Mouse (Mus musculus): ENCODE data around the gene Spire2. TPM values are rescaled to one million over a fixed set of nuclear protein-coding genes. Genes with fewer than 3 reads are reported as not detected.

Spire2 gene
- polyA plus RNA-seq, 1 experiment from 2014 or later: 5.4 TPM

DNA sequence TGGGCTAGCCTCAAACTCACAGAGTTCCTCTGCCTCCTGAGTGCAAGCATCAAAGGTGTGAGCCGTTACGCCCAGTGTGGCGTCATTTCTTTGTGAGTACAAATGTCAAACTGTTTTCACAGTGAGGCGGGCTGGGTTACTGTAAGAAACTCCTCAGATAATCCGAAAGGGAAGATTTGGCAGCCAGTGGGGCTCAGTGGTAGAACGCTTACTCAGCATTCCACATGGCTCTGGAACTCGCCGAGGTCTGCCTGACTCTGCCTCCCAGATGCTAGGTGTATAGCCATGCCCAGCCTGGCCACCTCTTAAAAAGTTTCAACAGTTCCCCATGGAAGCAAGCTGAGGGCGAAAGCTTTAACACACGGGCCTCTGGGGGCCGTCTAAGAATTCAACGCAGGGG lies 19.6 kb downstream of the Spire2 start:
- 73% methylated on average over 12 of the region's 12 CpGs for WGBS
- ATAC-seq (ENCODE audit: insufficient read depth, low FRiP score, low read depth): no peak
- Histone ChIP-seq H3K36me3 (no peaks in the 10 kb centered on the region), H3K27me3 (replicated peaks) (0 out of 2 replicates have a peak, but pooled peaks cover 5% of the 10 kb centered on the region), H3K4me1 (peaks cover 11% of the 10 kb centered on the region; the same call in 1 of the 2 replicates), H3K4me3 (replicated peaks) (no peak overlapping the region), H3K27ac (no peak overlapping the region), H3K9ac (no peak overlapping the region), H3K4me2 (no peak overlapping the region), H3K9me3 (no peaks in the 10 kb centered on the region)

DNA sequence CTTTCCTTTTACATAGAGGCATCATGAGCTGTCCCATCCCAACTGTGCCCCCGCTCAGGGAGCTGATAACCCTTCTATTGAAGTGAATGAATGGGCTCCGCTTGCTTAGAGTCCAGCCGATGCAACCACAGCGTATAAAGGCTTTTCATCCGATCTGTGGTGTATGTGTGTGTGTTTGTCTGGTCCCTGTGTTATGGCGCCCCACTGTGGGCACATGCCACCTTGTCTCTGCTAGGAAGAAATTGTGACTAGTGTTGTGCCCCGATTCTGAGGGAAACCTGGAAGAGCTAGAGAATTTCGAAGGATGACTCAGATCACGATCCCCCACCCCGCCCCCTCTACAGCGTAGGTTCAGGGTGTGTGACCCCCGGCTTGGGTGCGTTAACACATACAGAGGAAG lies 20.3 kb downstream of the Spire2 start:
- WGBS: 40% methylated on average over 13 of the region's 13 CpGs
- no peak overlapping the region for H3K9ac ChIP-seq
- H3K9me3 ChIP-seq: no peaks in the 10 kb centered on the region
- no peak overlapping the region for H3K27ac ChIP-seq
- H3K36me3 ChIP-seq: no peaks in the 10 kb centered on the region
- no peak for ATAC-seq (ENCODE audit: insufficient read depth, low FRiP score, low read depth)
- H3K27me3 ChIP-seq (replicated peaks): 0 out of 2 replicates have a peak, but pooled peaks cover 5% of the 10 kb centered on the region
- peaks cover 8% of the 10 kb centered on the region; the same call in 1 of the 2 replicates for H3K4me1 ChIP-seq
- H3K4me3 ChIP-seq (replicated peaks): no peak overlapping the region
- H3K4me2 ChIP-seq: no peak overlapping the region

DNA sequence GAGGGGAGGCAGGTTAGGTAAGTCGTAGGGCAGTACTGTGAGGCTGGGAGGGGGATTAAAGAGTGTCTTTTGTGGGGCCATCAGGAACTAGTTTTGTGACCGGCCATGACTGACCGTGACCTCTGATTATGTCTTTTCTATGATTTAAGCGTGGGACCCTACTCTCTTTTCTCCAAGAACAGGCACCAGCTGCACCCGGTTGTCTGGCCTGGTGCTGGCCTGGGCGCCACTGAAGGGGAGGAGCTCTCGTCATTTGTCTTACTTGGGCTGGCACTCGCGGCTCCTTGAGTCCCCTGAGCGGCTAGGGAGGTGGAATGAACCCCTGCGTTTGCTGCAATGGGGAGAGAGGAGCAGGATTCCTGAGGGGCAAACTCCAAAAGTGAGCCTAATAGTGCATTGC lies 20.7 kb downstream of the Spire2 start:
- Histone ChIP-seq H3K27me3 (replicated peaks) (0 out of 2 replicates have a peak, but pooled peaks cover 5% of the 10 kb centered on the region), H3K36me3 (no peaks in the 10 kb centered on the region), H3K9ac (no peak overlapping the region), H3K4me2 (no peak overlapping the region), H3K4me3 (replicated peaks) (no peak overlapping the region), H3K4me1 (0 out of 2 replicates have a peak, but pooled peaks cover 4% of the 10 kb centered on the region), H3K9me3 (no peaks in the 10 kb centered on the region), H3K27ac (no peak overlapping the region)
- 29% methylated on average over 11 of the region's 11 CpGs for whole genome bisulfite sequencing
- ATAC-seq (ENCODE audit: insufficient read depth, low FRiP score, low read depth): no peak

DNA sequence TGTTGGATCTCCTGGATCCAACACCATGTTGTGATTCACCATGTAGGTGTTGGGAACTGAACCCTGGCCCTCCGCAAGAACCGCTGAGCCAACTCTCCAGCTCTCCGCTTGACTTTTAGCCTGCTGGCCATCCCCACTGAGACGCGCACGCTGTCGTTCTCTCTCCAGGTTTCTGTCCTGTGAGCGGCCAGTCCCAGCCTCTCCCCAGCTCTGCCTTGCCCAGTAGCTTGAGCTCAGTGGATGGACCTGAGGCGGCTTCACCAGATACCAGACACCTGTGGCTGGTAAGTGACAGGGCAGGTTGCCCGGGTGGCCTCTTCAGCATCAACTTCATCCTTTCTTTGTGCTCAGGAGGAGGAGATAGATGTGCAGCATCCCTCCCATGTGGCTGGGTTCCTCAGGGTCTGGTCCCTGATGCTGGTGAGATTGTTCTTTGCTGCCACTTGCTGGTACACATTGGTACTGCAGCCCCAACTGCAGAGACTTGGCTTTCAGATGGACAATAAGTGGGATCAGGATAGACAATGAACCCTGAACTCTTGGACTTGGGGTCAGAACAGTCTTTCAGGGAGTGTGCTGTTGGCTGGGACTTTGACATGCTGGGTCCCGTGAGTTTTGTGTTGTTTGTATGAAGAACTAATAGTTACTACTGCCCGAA lies 28.7 kb downstream of the Spire2 start:
- no peak overlapping the region for H3K4me2 ChIP-seq
- no peak for ATAC-seq (ENCODE audit: insufficient read depth, low FRiP score, low read depth)
- 47% methylated on average over 12 of the region's 12 CpGs for WGBS
- no peaks in the 10 kb centered on the region for H3K4me1 ChIP-seq
- H3K9ac ChIP-seq: no peak overlapping the region
- no peaks in the 10 kb centered on the region for H3K9me3 ChIP-seq
- no peak overlapping the region for H3K4me3 ChIP-seq (replicated peaks)
- no peaks in the 10 kb centered on the region for H3K27me3 ChIP-seq (replicated peaks)
- H3K36me3 ChIP-seq: no peaks in the 10 kb centered on the region
- H3K27ac ChIP-seq: no peak overlapping the region

DNA sequence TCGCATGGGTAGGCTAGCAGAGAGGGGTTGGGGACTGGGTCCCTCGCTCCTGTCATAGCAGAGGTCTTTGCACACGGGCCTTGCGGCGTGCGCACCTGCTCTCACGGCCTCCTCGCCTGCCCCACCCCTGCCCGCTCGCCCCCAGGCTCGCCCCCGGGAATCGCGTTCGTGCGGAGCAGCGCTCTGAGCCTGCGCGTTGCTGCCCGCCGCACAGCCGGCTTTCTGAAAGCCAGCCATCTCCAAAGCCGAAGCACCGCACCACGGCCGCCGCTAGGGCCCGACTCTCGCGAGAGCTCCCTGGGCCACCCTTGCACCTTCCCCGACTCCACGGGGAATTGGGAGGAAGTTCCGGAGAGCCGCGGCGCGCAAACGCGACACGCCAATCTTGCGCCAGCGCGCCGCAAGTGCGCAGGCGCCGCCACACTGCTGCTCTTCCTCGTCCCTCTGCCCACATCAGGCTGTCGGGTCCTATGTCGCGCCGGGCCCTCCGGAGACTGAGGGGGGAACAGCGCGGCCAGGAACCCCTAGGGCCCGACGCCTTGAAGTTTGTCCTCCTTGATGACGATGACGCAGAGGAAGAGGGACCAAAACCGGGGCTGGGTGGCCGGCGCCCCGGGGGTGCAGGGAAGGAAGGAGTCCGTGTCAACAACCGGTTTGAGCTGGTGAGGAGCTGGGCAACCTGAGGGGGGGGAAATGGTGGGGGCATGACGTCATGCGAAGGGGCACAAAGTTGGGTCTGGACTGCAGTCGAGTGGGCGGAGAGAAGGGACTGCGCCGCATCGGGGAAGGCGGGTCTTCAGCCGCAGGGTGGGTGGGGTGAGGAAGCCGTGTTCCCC lies 41.1 kb downstream of the Spire2 start, which contains the start of gene Tcf25:
TSS of gene Tcf25 (plus strand) at position 351 of the 836 bp plus-strand sequence.
- peak; percentile 90 for ATAC-seq (ENCODE audit: insufficient read depth, low FRiP score, low read depth)
- H3K27ac ChIP-seq: peak within 1 kb of the TSS; percentile 99
- H3K4me1 ChIP-seq: 0 out of 2 replicates have a peak, but pooled peaks cover 12% of the 10 kb centered on the region
- 0 out of 2 replicates have a peak, but pooled peaks cover 6% of the 10 kb centered on the region for H3K36me3 ChIP-seq
- H3K4me3 ChIP-seq (replicated peaks): peak within 1 kb of the TSS; percentile 96
- peak within 1 kb of the TSS; percentile 83 for H3K4me2 ChIP-seq
- H3K27me3 ChIP-seq (replicated peaks): no peaks in the 10 kb centered on the region
- under 1% methylated on average over 75 of the region's 75 CpGs for WGBS
- H3K9ac ChIP-seq: peak within 1 kb of the TSS; percentile 76
- H3K9me3 ChIP-seq: no peaks in the 10 kb centered on the region

DNA sequence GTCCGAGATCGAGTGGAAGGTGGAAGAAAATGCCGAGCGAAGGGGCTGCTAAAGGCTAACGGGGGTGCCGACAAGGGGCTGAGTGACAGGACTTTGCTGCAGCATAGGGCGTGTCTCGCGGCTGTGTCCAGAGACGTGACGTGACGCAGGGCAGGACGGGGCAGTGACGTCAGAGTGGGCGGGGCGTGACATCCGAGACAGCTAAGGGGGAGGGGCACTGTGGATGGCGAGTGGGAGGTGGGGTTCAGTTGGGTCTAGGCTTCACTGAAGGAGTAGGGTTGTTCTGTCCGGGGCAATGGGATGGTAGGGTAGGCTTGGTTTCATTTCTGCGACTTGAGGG lies 41.7 kb downstream of the Spire2 start:
- 0 out of 2 replicates have a peak, but pooled peaks cover 6% of the 10 kb centered on the region for H3K36me3 ChIP-seq
- H3K9me3 ChIP-seq: no peaks in the 10 kb centered on the region
- peak overlapping the region; percentile 83 for H3K4me2 ChIP-seq
- no peaks in the 10 kb centered on the region for H3K27me3 ChIP-seq (replicated peaks)
- peak overlapping the region; percentile 76 for H3K9ac ChIP-seq
- H3K4me3 ChIP-seq (replicated peaks): peak overlapping the region; percentile 96
- ATAC-seq (ENCODE audit: insufficient read depth, low FRiP score, low read depth): peak; percentile 80
- WGBS: under 1% methylated on average over 20 of the region's 20 CpGs
- H3K4me1 ChIP-seq: 0 out of 2 replicates have a peak, but pooled peaks cover 12% of the 10 kb centered on the region
- peak overlapping the region; percentile 99 for H3K27ac ChIP-seq

DNA sequence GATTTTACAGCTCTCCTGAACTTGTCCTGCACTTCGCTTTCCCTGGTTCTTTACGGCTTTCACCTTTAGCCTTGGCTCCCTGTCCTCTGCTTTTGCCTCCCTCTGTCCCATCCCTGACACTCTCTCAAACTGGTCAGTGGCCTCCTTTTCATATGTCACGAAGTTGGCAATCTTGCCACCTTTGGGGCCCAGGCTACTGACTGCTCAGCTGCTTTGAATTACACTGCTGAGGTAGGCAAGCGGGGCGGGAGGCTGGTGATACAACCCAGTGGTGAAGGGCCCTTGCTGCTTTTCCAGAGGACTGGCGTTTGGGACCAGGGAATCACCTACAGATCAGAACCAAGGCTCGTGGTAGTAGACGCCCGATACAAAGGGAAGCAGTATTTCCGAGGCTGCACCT lies 43.2 kb downstream of the Spire2 start:
- Histone ChIP-seq H3K9ac (no peak overlapping the region), H3K4me1 (0 out of 2 replicates have a peak, but pooled peaks cover 12% of the 10 kb centered on the region), H3K27me3 (replicated peaks) (no peaks in the 10 kb centered on the region), H3K4me3 (replicated peaks) (no peak overlapping the region; the same call in 1 of the 2 replicates), H3K27ac (no peak overlapping the region), H3K9me3 (no peaks in the 10 kb centered on the region), H3K36me3 (0 out of 2 replicates have a peak, but pooled peaks cover 6% of the 10 kb centered on the region), H3K4me2 (no peak overlapping the region)
- no peak for ATAC-seq (ENCODE audit: insufficient read depth, low FRiP score, low read depth)
- WGBS: 86% methylated on average over 10 of the region's 10 CpGs

DNA sequence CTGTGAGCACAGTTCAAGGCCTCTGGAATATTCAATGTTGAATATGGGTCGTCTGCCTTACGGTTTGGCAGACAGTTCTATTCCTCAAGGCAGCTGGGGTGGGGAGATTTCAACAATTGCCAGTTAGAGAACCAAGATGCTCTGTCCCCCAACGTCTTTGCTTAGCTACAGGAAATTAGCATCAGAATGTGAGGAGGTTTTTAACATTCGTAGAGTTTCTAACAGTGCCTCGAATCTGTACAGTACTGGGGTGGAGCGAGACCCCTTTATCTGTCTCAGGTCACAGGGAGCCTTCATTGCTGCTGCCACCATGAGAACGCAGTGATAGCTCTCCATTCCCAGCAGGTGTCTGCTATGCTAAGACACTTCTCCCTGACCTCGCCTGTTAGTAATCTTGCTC lies 43.6 kb downstream of the Spire2 start:
- H3K27ac ChIP-seq: no peak overlapping the region
- no peak for ATAC-seq (ENCODE audit: insufficient read depth, low FRiP score, low read depth)
- H3K9me3 ChIP-seq: no peaks in the 10 kb centered on the region
- H3K4me1 ChIP-seq: 0 out of 2 replicates have a peak, but pooled peaks cover 12% of the 10 kb centered on the region
- H3K4me3 ChIP-seq (replicated peaks): no peak overlapping the region
- H3K9ac ChIP-seq: no peak overlapping the region
- H3K27me3 ChIP-seq (replicated peaks): no peaks in the 10 kb centered on the region
- H3K4me2 ChIP-seq: no peak overlapping the region
- 76% methylated on average over 8 of the region's 8 CpGs for WGBS
- 0 out of 2 replicates have a peak, but pooled peaks cover 6% of the 10 kb centered on the region for H3K36me3 ChIP-seq

DNA sequence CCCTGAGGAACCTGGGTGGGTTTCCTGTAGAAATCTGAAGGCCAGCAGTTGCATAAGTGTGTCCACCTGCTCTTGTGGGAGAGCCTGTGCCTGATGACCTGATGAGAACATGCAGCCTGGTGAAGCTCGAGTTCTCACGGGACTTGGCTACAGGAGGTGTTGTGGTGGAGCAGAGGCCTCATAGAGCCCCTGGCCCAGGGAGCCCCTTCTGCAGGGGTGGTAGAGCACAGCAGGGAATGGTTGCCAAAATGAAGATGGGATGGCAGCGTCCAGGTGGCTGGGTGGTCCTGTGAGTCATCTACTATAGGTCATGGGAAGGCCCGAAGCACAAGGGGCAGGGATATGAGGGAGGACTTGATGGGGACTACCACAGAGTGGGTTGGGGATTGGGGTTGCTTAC lies 49.2 kb downstream of the Spire2 start:
- 87% methylated on average over 4 of the region's 4 CpGs for WGBS
- ATAC-seq (ENCODE audit: insufficient read depth, low FRiP score, low read depth): no peak
- Histone ChIP-seq H3K27me3 (replicated peaks) (no peaks in the 10 kb centered on the region), H3K27ac (no peak overlapping the region), H3K36me3 (peaks cover 34% of the 10 kb centered on the region), H3K9me3 (no peaks in the 10 kb centered on the region), H3K4me2 (no peak overlapping the region), H3K4me1 (no peaks in the 10 kb centered on the region), H3K9ac (no peak overlapping the region), H3K4me3 (replicated peaks) (no peak overlapping the region)

DNA sequence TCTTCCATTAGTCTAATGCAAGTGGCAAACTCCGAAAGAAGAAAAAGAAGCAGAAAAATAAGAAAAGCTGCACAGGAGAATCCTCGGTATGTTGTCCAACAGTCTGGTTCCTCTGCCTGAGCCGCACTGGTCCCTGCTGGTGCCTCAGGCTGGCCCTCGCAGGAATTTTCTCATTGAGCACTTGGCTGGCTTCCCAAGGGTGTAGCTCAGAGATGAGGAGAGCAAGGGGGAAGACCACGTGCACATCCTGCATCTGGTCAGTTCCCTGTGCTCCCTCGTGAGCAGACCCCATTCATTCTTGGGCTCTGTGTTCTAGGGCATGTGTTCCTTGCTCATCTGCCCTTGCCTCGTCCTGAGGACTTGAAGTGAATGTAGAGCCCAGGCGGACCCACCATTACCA lies 50.0 kb downstream of the Spire2 start:
- Histone ChIP-seq H3K27ac (no peak overlapping the region), H3K27me3 (replicated peaks) (no peaks in the 10 kb centered on the region), H3K9ac (no peak overlapping the region), H3K4me3 (replicated peaks) (no peak overlapping the region), H3K4me2 (no peak overlapping the region), H3K9me3 (no peaks in the 10 kb centered on the region), H3K36me3 (peaks cover 40% of the 10 kb centered on the region), H3K4me1 (no peaks in the 10 kb centered on the region)
- WGBS: 84% methylated on average over 8 of the region's 8 CpGs
- no peak for ATAC-seq (ENCODE audit: insufficient read depth, low FRiP score, low read depth)

DNA sequence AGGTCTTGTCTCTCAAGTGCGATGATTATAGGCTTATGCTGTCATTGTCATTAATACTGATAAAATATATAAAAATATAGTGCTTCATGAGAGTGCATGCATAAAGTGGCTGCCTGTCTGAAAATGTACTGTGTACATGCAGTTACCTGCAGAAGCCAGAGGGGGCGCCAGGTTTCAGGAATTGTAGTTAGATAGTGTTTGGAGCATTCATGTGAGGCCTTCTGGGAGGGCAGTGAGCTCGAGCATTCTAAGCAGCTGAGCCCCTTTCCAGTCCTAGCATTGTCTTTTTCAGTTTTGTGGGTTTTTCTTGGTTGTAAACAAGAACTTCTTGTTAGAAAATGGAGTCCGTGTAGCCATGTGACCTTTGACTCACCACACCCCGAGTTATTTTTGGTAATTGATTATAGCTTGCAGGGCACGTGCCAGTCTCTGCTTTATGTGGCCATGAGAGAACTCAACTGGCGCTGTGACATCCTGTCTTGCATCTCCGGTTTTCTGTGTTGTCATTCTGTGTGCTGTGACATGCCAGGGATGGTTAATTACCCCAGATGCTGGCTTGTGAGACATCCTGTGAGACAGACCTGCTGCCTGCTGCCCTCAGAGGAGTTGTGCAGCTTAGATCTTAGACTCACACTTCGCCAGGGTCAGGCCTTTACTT lies 52.5 kb downstream of the Spire2 start:
- H3K27ac ChIP-seq: no peak overlapping the region
- H3K4me3 ChIP-seq (replicated peaks): no peak overlapping the region
- no peak overlapping the region for H3K4me2 ChIP-seq
- H3K9ac ChIP-seq: no peak overlapping the region
- 65% methylated on average over 9 of the region's 9 CpGs for WGBS
- H3K27me3 ChIP-seq (replicated peaks): no peaks in the 10 kb centered on the region
- no peaks in the 10 kb centered on the region for H3K4me1 ChIP-seq
- H3K9me3 ChIP-seq: no peaks in the 10 kb centered on the region
- H3K36me3 ChIP-seq: peaks cover 61% of the 10 kb centered on the region
- no peak for ATAC-seq (ENCODE audit: insufficient read depth, low FRiP score, low read depth)

Measured in stomach, embryonic 15.5 days (tissue).